Mouse (Mus musculus) heart, adult 2 months (tissue): ENCODE measurements at regions not wholly inside any gene's neighbourhood (a gene's known extent, or its start where the extent isn't known, plus 50 kb on each side); places are given as distances from the start of the nearest gene placed in this dataset.

Experiments used
- CTCF ChIP-seq: fragments of 200-600 bp; IDR thresholded peaks from 2 replicates; pipeline ENCODE4 v1.8.1; 2022; ENCODE audit warnings: antibody characterized with exemption, mild to moderate bottlenecking, moderate library complexity
- EP300 ChIP-seq: fragments of 200-500 bp; IDR thresholded peaks from 2 replicates; pipeline ENCODE4 v1.6.1; 2011; ENCODE audit warnings: low read depth, low read length, control low read depth; ENCODE audit not compliant: insufficient read depth
- POLR2A ChIP-seq: fragments of 200-500 bp; IDR thresholded peaks from 2 replicates; pipeline ENCODE4 v1.6.1; 2011; ENCODE audit warnings: mild to moderate bottlenecking, low read depth, low read length, control low read depth; ENCODE audit not compliant: insufficient read depth

DNA sequence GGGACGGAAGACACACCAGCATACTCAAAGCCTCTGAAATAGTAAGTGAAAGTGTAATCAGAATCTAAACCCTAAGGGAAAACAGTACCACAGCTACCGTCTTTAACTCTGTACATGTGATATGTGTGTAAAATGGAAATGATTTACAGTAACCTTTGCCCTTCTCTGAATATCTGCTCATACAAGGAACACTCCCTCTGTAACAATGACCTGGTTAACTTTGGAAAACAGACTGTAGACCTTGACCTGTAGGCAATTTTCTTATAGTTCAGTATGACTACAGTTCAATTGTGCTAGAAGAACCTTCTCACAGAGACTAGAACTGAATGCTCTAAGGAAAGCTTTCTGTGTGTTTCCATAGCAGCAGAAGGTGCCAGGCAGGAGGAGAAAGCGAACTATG lies 226.4 kb downstream of the Gm11361 start:
- TF ChIP-seq CTCF (no peak), POLR2A (no peak), EP300 (no peak)
